Mouse (Mus musculus) ES-E14 (cell line): Measurements from ENCODE around the gene Vrk1.

ENCODE experiments used
- MAFK ChIP-seq: IDR thresholded peaks from 2 replicates; pipeline ENCODE4 v1.6.1; 2014; ENCODE audit warnings: mild to moderate bottlenecking, low read depth, low read length, inconsistent platforms; ENCODE audit not compliant: insufficient read depth
- ZC3H11A ChIP-seq: IDR thresholded peaks from 2 replicates; pipeline ENCODE4 v1.6.1; 2012; ENCODE audit warnings: low read depth, mild to moderate bottlenecking, inconsistent platforms, low read length, borderline replicate concordance

DNA sequence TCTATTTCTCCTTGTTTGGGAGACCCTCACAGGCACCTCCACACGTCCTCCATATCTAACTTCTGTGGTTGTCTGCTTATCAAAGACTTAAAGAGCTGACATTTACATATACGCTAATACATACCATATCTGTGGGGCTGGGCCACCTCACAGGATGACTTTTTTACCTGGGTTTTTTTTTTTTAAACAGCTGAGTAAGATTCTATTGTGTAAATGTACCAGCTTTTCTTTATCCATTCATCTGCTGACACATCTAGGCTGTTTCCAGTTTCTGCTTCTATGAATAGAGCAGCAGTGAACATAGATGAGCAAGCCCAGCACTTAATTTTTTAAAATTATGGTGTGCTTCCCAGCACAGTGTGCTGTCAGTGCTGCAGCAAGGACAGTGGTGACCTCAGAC is 19.6 kb downstream of the Vrk1 start:
- no peak for TF ChIP-seq ZC3H11A
- TF ChIP-seq MAFK = no peak
